Mouse (Mus musculus) ovary, adult 18-20 months (tissue): ENCODE data around the gene Mgst2.
A peak's percentile ranks its signal among the peaks of the same experiment; 100 is the strongest.

Source experiments
- DNase-seq: peaks from one replicate; pipeline ENCODE4 v3.0.0; 2022; ENCODE audit warnings: low spot score, mixed read lengths

Mgst2 gene

DNA sequence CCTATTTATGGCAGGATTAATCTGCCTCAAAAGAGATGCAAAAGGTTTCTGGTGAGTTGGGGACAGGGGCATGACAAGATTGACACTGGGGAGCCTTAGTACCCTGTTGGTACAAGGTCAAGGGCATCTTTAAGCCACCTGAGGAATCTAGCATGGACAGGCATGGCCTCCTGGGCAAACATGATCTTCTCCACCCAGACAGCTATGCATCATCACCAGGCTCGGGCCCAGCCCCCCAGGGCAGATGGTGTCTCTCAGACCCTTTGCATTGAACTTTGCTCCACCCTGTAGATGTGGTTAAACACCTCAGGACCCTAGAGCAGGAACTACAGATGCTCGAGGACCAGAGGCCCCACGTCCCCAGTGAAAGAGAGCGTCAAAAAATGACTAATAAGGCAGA lies at the start of gene Mgst2:
Gene Mgst2 (plus strand): TSS at position 301 of the 400 bp plus-strand sequence.
- DNase-seq: no peak

DNA sequence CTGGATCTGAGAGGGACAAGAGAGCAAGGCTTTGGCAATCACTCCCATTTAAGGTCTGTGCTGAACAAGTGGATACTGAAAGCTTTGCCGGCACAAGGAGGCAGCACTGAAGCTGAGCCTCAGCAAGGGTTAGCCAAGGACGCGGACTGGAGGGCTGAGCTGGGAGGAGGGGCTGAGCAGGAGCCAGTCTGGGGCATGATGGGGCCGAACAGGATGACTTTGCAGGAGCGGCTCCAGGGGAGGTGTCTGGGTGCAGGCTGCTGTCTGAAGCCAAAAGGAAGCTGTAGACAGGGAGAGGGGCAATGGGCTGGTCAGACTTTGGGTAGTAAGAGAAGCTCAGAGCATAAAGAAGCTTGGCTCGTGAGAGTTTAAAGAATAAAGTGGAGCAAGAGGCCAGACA lies 48.2 kb upstream of the Mgst2 start:
- DNase-seq: peak; percentile 74

DNA sequence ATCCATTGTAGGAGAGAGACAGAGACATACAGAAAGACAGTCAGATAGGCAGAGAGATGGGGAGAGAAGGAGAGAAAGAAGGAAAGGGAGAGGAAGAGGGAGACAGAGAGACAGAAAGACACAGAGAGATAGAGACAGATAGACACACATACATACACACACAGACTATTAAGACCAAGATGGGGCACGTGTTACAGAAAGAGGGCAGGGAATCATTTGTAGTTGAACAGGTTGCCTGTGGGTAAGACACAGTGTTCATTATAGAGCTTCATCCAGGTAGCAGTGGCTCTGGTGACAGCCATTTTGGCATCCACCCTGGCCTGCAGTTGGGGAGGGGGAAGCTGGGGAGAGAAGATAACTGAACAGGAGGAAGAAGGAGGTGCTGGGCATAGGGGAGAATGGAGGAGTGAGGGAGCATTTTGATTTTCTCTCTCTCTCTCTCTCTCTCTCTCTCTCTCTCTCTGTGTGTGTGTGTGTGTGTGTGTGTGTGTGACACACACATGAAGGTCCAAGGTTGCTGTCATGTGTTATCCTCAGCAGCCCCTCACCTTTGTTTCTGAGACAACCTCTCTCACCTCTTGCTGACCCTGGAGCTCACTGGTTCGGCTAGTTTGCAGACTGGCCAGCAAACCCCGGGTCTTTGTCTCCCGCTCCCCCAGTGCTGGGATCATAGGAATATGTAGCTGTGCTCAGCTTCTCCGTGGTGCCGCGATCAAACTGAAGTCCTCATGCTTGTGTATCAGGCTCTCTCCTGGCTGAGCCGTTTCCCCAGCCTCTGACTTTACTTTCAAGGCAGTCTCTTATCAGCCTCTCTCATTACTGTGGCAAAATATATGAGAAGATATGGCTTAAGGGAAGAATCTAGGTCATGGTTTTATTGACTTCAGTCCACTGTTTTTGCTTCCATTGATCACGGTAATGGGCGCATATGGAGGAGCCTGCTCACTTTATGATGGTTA lies 47.5 kb upstream of the Mgst2 start:
- no peak for DNase-seq

DNA sequence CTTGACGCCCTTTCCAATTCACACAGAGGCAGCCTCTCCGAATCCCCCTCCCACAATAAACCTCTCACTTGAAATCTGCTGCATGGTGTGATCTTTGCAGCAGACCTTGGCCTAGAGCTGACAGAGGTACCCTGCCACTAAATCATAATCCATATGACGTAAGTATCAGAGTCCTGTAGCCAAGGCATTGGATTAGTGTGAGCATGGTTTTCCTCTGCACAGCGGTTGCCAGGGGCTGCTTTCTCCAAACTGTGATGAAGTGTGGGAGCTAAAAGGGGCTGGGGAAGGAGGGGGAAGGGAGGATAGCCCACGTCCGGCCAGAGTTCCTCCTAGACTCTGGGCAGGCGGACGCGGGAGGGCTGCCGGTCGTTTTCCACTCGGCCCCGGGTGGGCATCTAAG lies 45.9 kb upstream of the Mgst2 start:
- no peak for DNase-seq

DNA sequence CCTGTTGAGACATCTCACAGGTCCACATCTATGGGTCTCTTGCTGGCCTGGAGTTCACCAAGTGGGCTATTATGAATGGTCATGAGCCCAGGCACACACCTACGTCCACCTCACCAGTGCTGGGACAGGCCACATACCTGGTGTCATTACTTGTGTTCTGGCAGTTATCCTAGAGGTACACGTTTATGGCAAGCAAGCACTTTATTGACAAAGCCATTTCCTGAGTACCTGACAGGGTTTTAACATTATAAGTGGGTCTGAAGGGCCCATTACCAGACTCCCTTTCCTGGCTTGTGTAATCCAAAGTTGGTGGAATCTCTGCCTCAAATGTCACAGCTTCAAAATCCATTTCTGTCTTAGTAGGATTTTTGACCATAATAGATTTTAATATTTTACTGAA lies 36.2 kb upstream of the Mgst2 start:
- no peak for DNase-seq

DNA sequence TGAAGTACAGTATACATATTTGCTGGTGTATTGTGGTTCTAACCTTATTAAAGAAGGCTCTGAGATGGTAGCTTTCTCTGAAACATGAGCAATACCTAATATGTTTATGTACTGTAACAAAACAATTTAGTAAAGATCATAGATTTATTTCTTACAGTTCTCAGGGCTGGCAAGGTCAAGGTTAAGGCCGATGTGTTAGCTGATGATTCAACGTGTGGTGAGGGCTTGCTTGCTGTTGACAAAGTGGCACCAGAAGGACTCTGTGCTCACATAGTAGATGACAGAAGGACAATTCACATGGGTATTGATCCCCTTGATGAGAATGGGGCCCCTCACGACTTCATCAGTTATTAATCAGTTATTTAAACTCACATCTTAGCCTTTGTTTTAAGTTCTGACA lies 32.4 kb upstream of the Mgst2 start:
- no peak for DNase-seq

DNA sequence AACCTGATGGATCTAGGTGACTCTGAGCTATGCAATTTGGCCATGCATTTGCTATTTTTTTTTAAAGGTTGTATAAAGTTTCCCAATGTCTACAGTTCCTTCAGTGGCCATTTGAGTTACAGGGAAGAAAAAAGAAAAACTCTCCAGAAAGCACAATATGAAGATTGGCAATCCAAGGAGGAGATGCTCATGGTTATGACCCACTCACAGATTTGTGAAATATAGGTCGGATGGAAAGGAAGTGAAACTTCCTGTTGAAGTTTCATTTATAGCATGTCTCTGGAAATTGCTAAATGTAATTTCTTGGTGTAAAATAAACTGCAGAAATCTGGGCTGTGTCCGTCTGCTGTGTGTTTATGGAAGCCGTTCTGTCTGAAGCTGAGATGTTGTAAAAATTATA lies 31.2 kb upstream of the Mgst2 start:
- no peak for DNase-seq

DNA sequence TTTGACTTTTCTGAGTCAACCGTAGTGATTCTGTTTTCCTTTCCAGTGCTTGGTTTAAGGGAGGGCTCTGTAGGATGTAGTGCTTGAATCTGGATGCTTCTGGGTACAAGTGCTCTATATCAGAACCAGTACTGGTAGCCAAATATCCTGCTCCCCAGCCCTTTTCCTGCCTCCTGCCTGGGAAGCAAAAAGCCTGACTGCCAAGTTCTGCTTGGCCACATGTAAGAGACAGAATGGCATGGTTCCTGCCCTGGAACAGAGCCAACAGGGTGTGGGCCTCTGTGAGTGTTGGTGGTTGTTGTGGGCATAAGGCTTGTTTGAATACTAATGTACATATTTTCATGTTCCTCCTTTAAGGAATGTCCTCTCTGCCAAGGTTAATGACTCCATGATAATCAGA lies 29.4 kb upstream of the Mgst2 start:
- DNase-seq: no peak

DNA sequence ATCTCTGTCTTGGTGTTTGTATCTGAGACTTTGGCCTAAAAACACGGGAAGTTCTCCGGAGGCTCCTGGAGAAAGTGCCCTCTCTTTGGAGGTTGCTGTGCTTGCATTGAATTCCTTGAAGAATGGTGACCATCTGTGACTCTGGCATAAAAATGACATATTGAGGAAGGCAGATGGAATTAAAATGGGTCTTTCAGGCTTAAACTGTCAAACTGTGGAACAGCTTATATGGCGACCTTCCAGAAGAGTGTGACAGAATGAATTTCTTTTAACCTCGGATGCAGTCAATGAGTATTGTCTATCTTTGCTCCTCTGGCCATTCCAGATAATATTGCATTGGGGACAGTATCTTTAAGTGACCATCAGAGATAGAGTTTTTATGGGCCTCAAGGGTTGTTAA lies 28.2 kb upstream of the Mgst2 start:
- no peak for DNase-seq

DNA sequence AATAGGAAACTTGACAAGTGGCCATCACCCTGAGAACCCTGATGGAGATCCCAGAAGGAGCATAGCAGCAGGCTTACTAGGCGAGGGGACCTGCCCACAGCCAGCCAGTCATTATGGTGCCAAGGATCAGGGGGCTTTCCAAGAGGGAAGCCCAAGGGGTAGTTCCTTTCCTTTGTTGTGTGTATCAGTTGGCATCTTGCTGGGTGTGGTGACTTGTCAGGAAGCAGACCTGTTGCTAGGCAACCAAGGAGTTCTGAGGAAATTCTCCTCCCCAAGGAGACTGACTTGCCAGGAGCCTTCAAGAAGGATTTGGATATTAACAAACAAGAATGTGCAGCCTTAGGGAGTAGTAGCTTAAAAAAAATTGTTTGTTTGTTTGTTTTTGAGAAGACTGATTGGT lies 25.7 kb upstream of the Mgst2 start:
- DNase-seq: no peak

DNA sequence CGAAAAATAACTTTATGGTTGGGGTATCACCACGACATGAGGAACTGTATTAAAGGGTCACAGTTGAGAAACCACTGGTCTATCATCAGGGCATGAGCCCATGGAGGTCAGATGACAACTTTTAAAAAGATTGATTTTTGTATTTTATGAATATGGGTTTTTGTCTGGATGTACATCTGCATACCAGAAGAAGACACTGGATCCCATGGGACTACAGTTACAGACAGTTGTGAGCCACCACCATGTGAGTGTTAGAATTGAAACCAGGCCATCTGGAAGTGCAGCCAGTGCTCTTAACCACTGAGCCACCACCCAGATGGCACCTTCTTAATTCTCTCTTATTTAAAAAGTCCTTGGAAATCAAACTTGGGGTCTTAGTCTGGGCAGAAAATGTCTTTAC lies 24.2 kb upstream of the Mgst2 start:
- no peak for DNase-seq

DNA sequence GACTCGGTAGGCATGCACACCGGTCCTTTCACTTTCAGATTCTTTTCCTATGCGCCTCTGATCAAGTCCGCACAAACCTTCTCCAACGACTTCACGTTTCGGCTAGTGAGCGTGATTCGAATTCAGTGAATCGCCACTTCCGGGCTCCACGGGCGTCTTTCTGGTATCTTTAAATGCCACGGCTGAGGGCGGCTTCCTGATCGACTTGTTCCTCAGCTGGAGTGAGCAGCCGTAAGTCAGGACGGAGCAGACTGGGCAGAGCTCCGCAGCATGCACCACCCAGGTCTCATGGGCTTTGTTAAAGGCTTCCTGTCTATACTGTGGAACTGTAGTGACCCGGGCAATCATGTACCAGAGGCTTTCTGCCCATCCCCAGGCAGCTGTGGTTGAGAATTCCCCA lies 23.5 kb upstream of the Mgst2 start:
- DNase-seq: no peak

DNA sequence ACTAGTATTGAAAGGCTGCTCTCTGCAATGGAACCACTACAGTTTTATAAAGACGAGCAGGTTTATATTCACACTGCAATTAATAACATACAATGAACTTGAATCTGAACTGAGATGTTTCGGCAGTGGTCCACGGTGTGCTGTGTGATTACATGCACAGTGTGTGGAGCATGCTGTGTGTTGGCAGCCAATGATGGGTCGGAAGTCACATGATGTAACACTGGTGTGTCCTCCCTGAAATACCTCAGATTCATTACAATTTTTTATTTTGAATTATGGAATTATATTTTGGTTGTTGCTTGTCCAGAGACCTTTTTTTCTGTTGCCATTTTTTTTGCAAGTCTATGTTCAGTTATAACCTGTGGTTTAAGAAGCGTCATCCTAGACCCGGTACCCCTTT lies 22.8 kb upstream of the Mgst2 start:
- no peak for DNase-seq

DNA sequence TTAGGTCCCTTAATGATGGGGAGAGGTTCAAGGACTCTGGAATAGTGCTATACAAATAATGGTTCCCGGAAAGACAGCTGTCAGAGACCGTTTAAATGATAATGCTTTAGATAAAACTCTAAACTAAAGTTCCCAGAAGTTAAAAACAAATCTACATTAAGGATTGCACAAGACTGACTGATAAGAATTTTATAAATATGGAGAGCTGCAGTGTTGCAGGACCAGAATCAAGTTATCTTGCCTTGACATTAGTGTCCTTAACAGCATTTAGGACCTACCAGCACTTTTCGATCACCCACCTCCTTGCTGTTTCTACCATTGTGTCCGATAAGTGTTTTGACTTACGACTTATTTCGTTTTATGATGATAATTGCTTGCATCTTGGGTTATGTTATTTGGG lies 21.9 kb upstream of the Mgst2 start:
- DNase-seq: no peak

DNA sequence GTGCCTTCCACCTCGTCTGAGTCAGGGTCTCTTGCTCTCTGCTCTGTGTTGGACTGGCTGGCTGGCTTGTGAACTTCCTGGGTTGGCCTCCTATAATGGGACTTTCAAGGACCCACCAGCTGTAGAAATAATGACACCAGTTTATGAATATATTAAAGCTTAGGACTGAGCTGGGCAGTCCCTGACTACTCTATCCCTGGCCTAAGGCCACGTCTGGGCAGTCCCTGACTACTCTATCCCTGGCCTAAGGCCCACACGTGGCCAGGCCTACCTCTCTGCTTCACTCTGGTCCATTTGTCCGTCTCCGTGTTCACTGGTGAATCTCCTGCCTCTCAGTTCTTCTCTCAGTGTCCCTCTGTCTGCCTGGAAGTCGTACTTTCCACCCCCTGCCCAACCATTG lies 14.7 kb upstream of the Mgst2 start:
- no peak for DNase-seq

DNA sequence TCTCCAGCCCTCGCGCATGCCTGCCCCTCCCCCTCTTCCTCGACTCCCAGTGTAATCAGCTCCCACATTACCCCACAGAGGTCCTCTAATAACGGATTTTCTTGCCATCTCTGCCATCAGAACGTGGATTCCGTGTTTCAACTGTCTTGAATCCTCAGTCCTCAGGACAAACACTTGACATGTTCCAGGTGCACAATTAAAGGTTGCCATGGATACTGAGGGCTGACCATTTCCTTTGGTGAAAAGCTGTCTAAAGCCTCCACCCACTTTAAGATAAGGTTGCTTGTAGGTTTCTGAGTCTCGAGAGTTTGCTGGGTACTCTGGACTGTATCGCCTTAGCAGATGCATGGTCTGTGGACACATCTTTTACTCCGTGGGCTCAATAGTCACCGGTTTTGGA lies 13.9 kb upstream of the Mgst2 start:
- no peak for DNase-seq

DNA sequence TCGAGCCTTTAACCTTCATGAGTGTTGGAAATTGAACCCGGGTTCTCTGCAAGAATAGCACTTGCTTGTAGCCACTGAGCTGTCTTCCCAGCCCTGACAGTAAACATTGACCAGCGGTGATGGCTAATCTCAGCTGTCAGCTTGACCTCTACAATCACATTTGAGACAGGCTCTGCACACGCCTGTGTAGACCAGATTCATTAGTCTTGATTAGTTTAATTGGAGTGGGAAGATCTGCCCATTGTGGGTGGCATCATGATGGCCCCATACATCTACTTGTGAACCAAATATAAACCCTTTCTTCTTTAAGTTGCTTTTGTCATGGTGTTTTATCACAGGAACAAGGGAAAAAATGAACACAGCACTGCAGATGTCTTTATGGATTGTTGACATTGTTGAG lies 12.8 kb upstream of the Mgst2 start:
- no peak for DNase-seq

DNA sequence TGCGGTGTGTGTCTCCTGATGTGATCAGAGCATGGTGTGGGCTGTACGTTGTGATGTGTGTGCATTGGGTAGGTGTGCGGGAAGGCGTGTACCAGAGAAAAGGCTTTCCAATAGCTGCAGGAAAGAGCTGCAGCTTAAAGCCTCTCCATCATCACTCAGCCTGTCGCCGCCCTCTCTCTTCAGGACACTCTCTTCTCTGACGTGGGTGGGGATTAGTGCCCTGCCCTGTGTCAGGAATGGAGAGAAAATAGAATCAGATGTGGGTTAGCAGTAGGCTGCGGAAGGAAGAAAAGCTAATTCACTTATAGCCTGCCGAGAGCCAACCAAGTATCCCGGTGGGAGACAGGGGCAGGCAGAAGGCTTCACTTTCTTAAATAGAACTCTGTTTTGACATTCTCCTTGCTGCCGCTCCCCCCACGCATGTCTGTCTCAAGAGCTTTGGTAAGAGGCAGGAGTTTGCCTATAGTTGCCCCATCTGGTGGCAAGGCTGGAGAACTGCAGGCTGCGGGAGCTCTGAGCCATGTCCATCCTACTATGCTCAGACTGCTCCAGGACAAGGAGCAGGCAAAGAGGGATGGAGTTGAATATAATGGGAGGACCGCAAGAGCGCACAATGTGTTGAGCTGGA lies 12.0 kb upstream of the Mgst2 start:
- peak; percentile 45 for DNase-seq

DNA sequence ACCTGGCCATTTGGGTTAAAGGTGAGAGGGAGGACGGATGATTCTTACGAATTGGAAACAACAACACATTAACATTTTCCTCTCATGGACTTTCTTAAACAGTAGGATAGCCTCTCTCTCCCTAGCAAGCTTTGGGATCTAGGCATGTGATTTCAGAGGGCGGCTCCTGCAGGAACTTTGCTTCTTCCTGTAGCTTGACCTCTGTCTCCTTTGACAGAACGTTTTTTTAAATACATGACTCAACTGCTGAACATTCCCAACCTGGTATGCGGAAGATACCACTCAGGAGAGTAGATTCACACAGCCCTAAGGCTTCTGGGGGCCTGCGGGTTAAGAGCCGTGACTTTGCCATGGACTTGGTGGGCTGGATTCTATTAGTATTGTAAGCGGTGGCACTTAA lies 10.7 kb upstream of the Mgst2 start:
- DNase-seq: no peak

DNA sequence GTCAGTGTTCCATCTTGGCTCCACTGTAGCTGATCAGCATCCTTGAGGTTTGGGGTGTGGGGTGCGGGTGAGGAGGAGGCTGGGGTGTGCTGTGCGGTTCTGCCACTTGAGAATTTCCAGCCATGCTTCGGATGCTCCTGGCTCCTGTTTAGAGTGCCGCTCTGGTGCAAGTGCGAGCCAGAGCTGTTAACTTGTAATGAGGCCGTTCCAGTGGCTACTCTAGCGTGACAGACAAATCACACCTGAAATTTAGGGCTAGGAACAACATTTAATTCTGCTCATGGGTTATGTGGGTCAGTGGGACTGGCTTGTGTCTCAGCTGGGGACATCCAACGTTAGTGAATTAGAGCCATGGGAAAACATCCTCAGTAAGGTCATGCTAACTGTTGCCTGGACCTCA lies 10.2 kb upstream of the Mgst2 start:
- DNase-seq: no peak

DNA sequence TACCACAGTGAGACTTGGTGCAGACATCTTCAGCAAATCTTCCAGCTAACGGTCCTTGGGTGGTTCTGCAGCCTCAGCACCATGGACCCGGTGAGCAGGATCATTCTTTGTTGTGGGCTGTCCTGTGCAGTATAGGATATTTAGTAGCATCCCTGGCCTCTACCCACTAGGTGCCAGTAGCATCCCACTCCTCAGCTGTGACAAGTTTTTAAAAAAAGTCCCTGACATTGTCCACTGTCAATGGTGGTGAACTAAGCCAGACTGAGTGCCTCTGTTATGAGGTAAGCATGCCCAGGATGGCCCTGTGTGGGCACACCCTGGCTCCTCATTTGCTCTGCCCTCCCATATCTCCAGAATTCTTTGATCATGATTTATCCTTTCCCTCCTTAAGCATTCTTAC lies 9.0 kb upstream of the Mgst2 start:
- no peak for DNase-seq

DNA sequence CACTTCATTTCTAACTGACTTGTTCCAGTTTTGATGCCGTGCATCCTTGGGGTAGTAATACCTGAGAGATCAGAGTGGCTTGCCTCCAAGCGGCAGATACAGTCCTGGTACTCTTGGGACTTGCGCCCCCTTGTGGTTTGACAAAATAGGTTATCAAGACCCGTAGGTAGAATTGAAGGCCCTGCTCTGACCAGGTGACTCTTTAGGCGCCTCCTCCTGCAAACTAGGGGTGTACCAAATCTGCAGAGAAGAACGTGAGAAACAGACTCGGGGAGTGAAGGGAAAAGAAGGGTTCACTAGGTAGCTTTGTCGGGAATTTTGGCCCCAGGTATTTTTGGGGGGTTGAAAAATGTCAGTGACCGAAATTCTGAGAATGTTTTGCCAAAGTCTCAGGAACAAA lies 7.9 kb upstream of the Mgst2 start:
- peak; percentile 41 for DNase-seq

DNA sequence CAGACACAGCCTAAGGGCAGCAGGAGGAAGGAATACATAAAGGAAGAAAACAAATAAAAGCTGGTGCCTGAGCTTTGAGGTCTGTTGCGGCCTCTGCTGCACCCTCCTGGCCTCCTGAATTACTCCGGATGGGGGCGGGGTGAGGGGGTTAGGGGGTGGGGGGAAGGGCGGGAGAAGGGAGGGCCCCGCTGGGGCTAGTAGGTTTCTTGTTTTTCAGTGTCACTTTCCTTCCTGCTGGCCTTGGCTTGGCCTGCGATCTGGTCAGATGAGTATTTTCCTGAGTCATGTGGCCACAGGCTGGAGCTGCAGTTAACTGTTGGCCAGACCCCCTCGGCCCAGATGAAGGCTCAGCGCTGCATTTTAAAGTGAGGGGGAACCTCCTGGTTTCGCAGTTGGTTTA lies 7.5 kb upstream of the Mgst2 start:
- peak; percentile 57 for DNase-seq
